Mouse (Mus musculus): ENCODE measurements around the gene Mmp9.

DNA sequence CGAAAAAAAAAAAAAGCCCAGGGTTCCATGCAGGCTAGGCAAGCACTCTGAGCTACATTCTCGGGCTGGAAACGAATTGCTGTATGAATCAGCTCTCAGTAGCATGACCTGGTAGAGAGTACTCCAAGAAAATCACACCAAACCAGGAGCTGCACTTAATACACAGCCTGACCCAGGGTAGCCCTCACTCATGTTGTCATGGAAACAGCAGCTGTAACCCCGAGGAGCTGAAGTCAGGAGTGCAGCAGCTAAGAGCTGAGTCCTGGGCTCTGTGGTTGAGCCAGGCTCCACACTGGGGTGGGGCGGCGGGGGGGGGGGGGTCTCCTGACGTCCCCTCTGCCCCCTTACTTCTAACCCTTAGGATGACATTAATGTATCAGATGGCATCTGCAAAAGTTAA is 18.6 kb upstream of the Mmp9 start:
- TF ChIP-seq CTCF (conservative IDR thresholded peaks at IDR 0.05; ENCODE audit: low read length) (no peak), POU5F1 (IDR thresholded peaks at IDR 0.05; ENCODE audit: borderline replicate concordance, low read length) (no peak), NANOG (IDR thresholded peaks at IDR 0.05; ENCODE audit: borderline replicate concordance, low read length) (no peak)

All from E14TG2a.4 (cell line).